Mouse (Mus musculus) bone marrow, adult 2 months (tissue): Measurements from ENCODE around the gene Cdh1.

Source experiments
- CTCF ChIP-seq: fragments of 200-500 bp; IDR thresholded peaks from 2 replicates; pipeline ENCODE4 v1.5.1; 2011; ENCODE audit warnings: low read length, control low read depth; ENCODE audit not compliant: control insufficient read depth, insufficient read depth
- POLR2A ChIP-seq: fragments of 200-500 bp; IDR thresholded peaks from 2 replicates; pipeline ENCODE4 v1.6.1; 2011; ENCODE audit warnings: low read depth, mild to moderate bottlenecking, control low read depth, low read length, borderline replicate concordance; ENCODE audit not compliant: control insufficient read depth

DNA sequence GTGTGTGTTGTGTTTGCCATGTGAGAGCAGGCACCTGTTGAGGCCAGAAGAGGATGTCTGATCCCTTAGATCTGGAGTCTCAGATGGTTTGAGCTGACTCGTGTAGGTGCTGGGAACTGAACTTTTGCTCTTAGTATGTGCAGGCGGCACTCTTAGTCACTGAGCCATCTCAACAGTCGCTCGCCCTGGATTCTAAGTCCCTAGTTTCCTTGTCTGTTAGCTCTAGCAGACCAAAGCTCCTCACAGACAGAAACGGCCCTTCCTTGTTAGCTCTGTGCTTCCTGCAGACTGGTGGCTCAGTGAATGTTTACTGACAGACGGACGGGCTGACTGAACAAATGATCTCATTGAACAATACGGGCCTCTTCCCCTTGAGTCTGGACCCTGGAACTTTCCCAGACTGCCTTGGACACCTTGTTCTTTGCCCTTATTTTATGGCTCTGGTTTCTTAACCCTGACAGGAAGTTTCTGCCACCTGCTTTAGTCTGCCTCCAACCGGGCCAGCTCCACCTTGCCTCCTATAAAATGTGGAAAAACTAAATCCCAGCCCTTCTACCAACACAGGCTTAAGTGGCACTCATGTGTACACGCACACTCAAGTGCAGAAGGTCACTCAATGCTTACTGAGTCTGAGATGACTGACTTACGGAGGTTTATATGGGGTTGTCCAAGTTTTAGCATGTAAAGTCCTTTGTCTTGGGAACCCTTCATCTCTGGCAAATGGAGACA lies 18.0 kb upstream of the Cdh1 start:
- TF ChIP-seq POLR2A (no peak), CTCF (no peak)
